Mouse (Mus musculus) olfactory bulb, adult 2 months (tissue): ENCODE measurements around the gene Dglucy.

Experiments
- CTCF ChIP-seq: fragments of 200-500 bp; IDR thresholded peaks from 2 replicates; pipeline ENCODE4 v1.5.1; 2012; ENCODE audit warnings: low read depth, mild to moderate bottlenecking, low read length, moderate library complexity; ENCODE audit not compliant: insufficient read depth
- POLR2A ChIP-seq: fragments of 200-500 bp; IDR thresholded peaks from 2 replicates; pipeline ENCODE4 v1.6.1; 2012; ENCODE audit warnings: mild to moderate bottlenecking, low read depth, low read length, moderate library complexity; ENCODE audit not compliant: insufficient read depth

DNA sequence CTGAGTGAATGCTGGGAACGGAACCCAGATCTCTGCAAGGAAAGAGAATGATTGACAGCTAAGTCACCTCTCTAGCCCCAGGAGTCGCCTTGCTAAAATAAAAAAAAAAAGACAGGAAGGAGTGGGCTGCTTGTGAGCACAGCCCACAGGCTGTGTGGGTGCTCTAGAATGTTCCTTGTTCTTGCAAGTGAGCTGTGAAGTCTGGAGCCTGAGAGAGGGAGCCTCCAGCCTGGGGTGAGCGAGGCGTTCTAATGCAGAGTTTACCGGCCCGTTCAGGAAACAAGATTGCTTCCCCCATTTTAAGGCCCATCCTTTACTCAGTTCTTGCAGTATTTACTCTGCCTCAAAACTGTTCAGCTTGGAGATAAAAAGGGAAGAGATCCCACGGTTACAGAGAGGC lies 28.4 kb downstream of the Dglucy start:
- TF ChIP-seq CTCF (no peak), POLR2A (no peak)
